Mouse (Mus musculus) thymus, postnatal 0 days (tissue): ENCODE measurements at regions not wholly inside any gene's neighbourhood (a gene's known extent, or its start where the extent isn't known, plus 50 kb on each side); places are given as distances from the start of the nearest gene placed in this dataset. TPM values are rescaled to one million over a fixed set of nuclear protein-coding genes. Genes with fewer than 3 reads are reported as not detected.

Source experiments
- DNase-seq: peaks from one replicate; pipeline ENCODE4 v3.0.0-alpha.2; 2015; ENCODE audit warnings: low spot score
- microRNA-seq: library from miRNA; unstranded; fragments of <30 nt; microRNA quantifications from one replicate; pipeline ENCODE4, GENCODE M21; 2016; ENCODE audit warnings: borderline number of aligned reads

DNA sequence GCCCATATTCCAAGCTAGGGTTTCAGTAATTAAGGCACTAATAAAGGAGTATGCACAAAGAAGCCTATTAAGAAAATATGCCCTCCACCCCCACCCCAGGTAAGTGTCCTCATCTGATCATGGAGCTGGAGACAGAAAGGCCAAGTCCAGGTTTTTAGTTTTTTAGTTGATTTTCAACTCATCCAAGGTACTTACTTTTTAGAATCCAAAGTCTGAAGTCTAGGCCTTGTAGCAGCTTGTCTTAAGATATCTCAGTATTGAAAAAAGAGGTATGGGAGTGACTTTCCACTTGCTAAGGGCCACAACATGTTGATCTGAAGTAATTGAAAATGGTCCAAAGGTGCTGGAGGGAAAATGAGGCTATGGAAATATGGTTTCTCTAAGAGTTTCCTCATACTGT, 340.9 kb downstream of the Kif20b start:
- DNase-seq = no peak

DNA sequence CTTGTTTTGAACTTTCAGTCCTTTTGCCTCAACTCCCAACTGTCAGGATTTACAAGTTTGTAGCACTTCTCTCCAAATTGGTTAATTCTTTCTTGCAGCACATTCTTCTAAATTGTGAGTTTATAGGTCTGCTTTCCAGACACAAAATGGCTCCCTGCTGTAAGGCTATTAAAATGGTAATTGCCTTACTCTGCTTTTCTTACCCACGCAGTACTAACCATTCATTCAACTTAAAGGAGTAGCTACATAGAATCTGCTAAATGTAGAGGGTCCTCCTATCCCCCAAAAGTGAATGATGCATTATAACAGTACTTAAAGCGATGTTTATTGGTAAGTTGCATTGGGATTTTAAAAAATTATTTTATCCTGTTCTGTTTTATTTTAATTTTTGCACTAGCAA, 356.2 kb downstream of the Kif20b start:
- no peak for DNase-seq

DNA sequence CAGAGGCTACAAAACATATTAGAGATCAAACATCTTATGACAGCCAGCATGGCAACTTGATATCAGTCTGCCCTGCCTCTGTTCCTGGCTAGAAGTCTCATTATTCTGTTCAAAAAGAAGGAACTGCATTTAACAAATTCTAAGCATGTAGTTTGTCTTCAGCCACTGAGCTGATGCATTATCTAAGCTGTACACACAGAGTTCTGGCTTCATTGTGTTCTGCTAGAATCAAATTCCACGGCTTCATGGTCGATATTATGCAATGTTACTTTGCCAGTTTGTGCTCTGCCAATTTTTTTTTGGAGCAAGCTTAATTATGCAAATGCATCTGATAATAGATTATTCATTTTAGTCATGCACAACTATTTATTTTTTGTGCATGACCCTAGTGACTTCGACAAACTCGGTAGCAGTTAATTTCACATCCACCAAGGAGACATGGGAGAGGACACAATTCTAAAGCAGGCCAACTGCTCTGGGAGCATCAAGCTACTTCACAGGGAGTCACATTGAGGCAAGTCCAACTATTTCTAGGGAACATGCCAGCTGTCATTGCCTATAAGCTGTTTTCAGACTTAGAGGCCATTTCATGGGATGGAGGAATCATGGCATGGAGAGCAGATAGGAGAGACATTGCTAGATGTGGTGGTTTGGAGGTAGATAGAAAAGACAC, 360.8 kb downstream of the Kif20b start:
- DNase-seq = no peak

DNA sequence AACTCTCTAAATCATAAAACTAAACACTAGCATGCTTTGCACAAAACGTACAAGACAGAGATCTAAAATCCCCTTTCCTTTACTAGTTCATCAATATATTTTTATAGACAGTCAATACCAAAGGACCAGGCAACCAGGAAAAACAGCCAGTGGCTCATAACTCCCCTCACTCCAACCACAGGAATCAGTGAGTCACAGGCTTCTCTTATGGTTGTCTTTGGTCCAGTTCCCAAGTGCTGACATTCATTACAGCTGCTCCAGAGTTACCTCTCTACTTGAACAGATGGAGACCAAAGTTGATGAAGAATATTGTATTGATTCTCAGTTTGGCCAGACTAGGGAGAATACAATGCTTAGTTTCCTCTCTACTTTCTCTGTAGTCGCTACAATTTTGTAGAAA, 376.7 kb downstream of the Kif20b start:
- no peak for DNase-seq

DNA sequence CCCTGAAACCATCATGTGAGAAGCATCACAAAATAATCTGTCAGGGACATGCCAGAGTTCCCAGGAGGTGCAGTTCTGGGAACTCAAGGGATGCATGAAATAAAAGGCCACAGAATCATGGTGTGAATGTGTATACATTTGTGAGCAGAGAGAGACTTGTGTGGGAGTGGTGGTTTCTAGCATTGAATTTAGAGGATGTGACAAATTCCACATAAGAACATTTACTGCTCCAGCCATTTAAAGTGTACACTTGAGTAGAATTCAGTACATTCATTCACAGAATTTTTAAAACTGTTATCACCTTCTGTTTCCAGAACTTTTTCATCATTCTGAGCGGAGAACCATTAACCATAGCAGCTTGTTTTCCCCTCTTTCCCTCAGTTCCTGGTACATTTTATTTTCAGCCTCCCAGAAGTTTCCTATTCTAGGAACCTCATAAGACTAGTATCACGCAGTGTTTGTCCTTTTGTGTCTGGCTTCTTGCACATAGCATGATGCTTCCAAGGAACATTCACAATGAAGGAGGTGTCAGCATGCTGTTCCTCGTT, 380.6 kb downstream of the Kif20b start:
- DNase-seq = no peak

Small RNA genes lying in the stretch of these regions (microRNA-seq; reads per million reads assigned to microRNA genes)
- gene Gm23075 = not detected
